Mouse (Mus musculus) bone marrow macrophage, adult 2 months (primary cell): Measurements from ENCODE around the gene Vps13d.

ENCODE experiments used
- CTCF ChIP-seq: IDR thresholded peaks from 2 replicates; pipeline ENCODE4 v1.5.1; 2012; ENCODE audit warnings: low read depth, mild to moderate bottlenecking, low read length, moderate library complexity
- POLR2A ChIP-seq: IDR thresholded peaks from 2 replicates; pipeline ENCODE4 v1.6.1; 2012; ENCODE audit warnings: mild to moderate bottlenecking, low read depth, low read length, borderline replicate concordance

- TF ChIP-seq POLR2A (no peak), CTCF (no peak)
Measured at GRCm38 (mm10) chr4:145046032-145046401, 148.8 kb downstream of the Vps13d start.
